Mouse (Mus musculus) heart, postnatal 0 days (tissue): ENCODE data around the gene Prss22.

Experiments
- CTCF ChIP-seq: IDR thresholded peaks from 2 replicates; pipeline ENCODE4 v1.5.1; 2016; ENCODE audit warnings: antibody characterized with exemption, control low read depth, low read depth
- EP300 ChIP-seq: IDR thresholded peaks from 2 replicates; pipeline ENCODE4 v1.6.1; 2016; ENCODE audit warnings: antibody characterized with exemption, low read depth

DNA sequence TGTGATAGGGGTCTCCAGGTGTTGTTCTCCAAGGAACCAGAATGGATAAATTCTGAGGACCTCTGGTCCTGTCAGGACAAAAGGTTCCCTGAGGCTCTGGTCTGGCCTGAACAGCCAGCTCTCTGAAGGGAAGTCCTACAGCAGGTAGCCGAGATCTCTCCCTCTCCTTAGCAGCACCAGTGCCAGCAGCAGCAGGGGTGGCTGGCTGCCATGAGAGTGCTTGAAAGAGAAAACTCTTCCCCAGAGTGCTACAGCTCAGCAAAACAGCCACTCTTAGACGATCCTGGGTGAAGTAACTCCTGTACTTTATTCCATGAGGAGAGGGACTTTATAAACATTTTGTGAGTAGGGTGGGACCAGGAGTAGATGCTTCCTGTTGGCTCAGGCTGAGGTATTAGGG is 8.1 kb downstream of the Prss22 start:
- TF ChIP-seq EP300 (no peak), CTCF (no peak)
